Mouse (Mus musculus): Measurements from ENCODE around the gene Cphx1.
"Not testable (repeated sequence)": the region's sequence is repeated elsewhere in the genome, so short reads cannot be mapped to it uniquely, and the experiment has no call there.

Gene Cphx1

GRCm38 (mm10) chr14:25938004-25938403, at the start of gene Cphx1:
Gene Cphx1, plus strand, starts transcription at chr14:25938304.
- not testable (repeated sequence) for ATAC-seq (ENCODE audit: insufficient number of reproducible peaks, low FRiP score, low TSS enrichment)

GRCm38 (mm10) chr14:25894566-25894965, 43.5 kb upstream of the Cphx1 start:
- not testable (repeated sequence) for ATAC-seq (ENCODE audit: insufficient number of reproducible peaks, low FRiP score, low TSS enrichment)

- not testable (repeated sequence) for ATAC-seq (ENCODE audit: insufficient number of reproducible peaks, low FRiP score, low TSS enrichment)
Measured at GRCm38 (mm10) chr14:25895686-25896085, 42.4 kb upstream of the Cphx1 start.

GRCm38 (mm10) chr14:25903000-25903399, 35.1 kb upstream of the Cphx1 start, which contains the start of gene Plac9a:
Gene Plac9a, minus strand, starts transcription at chr14:25903100.
- ATAC-seq (ENCODE audit: insufficient number of reproducible peaks, low FRiP score, low TSS enrichment), result not testable (repeated sequence)

GRCm38 (mm10) chr14:25905243-25905642, 32.9 kb upstream of the Cphx1 start:
- ATAC-seq (ENCODE audit: insufficient number of reproducible peaks, low FRiP score, low TSS enrichment), result not testable (repeated sequence)

GRCm38 (mm10) chr14:25907272-25907671, 30.8 kb upstream of the Cphx1 start:
- not testable (repeated sequence) for ATAC-seq (ENCODE audit: insufficient number of reproducible peaks, low FRiP score, low TSS enrichment)

GRCm38 (mm10) chr14:25908976-25909375, 29.1 kb upstream of the Cphx1 start:
- not testable (repeated sequence) for ATAC-seq (ENCODE audit: insufficient number of reproducible peaks, low FRiP score, low TSS enrichment)

- not testable (repeated sequence) for ATAC-seq (ENCODE audit: insufficient number of reproducible peaks, low FRiP score, low TSS enrichment)
Measured at GRCm38 (mm10) chr14:25918427-25919170, 19.5 kb upstream of the Cphx1 start.

GRCm38 (mm10) chr14:25926814-25927561, 11.1 kb upstream of the Cphx1 start:
- ATAC-seq (ENCODE audit: insufficient number of reproducible peaks, low FRiP score, low TSS enrichment), result peak; percentile 75

- peak; percentile 90 for ATAC-seq (ENCODE audit: insufficient number of reproducible peaks, low FRiP score, low TSS enrichment)
Measured at GRCm38 (mm10) chr14:25927562-25927881, 10.6 kb upstream of the Cphx1 start, which contains the start of gene Tmem254a. Gene Tmem254a, minus strand, starts transcription at chr14:25927672.

- ATAC-seq (ENCODE audit: insufficient number of reproducible peaks, low FRiP score, low TSS enrichment), result not testable (repeated sequence)
Measured at GRCm38 (mm10) chr14:25936867-25937630, 1.1 kb upstream of the Cphx1 start.

- ATAC-seq (ENCODE audit: insufficient number of reproducible peaks, low FRiP score, low TSS enrichment), result not testable (repeated sequence)
Measured at GRCm38 (mm10) chr14:25957861-25958260, 19.8 kb downstream of the Cphx1 start.

GRCm38 (mm10) chr14:25978371-25979241, 40.5 kb downstream of the Cphx1 start, which contains the start of gene Duxbl1:
Gene Duxbl1, plus strand, starts transcription at chr14:25978577.
- not testable (repeated sequence) for ATAC-seq (ENCODE audit: insufficient number of reproducible peaks, low FRiP score, low TSS enrichment)

GRCm38 (mm10) chr14:25979242-25979941, 41.3 kb downstream of the Cphx1 start:
- ATAC-seq (ENCODE audit: insufficient number of reproducible peaks, low FRiP score, low TSS enrichment), result not testable (repeated sequence)

GRCm38 (mm10) chr14:25981880-25982279, 43.8 kb downstream of the Cphx1 start:
- ATAC-seq (ENCODE audit: insufficient number of reproducible peaks, low FRiP score, low TSS enrichment), result not testable (repeated sequence)

All from cerebellum, adult (tissue).